Mouse (Mus musculus) lung, embryonic 14.5 days (tissue): ENCODE results near the gene Lmod3. TPM values are rescaled to one million over a fixed set of nuclear protein-coding genes. Genes with fewer than 3 reads are reported as not detected.
A peak's percentile ranks its signal among the peaks of the same experiment; 100 is the strongest.

ENCODE experiments used
- ATAC-seq: fragments of 200-750 bp; cut with Nextera tagmentation; 2 replicates; pipeline ENCODE4 v1.8.0; 2017; ENCODE audit warnings: mild to moderate bottlenecking, moderate TSS enrichment, moderate library complexity; ENCODE audit not compliant: insufficient read depth
- DNase-seq: peaks from one replicate; pipeline ENCODE4 v3.0.0-alpha.2; 2015
- H3K27ac ChIP-seq: fragments of 300-500 bp; sonication (generic); 2 replicates; pipeline ENCODE4 v1.5.1; 2014; ENCODE audit warnings: low read depth, mild to moderate bottlenecking, moderate library complexity
- H3K27me3 ChIP-seq: fragments of 300-500 bp; sonication (generic); 2 replicates; pipeline ENCODE4 v1.6.1; 2014; ENCODE audit warnings: low read length, control low read depth; ENCODE audit not compliant: insufficient read depth
- H3K36me3 ChIP-seq: fragments of 300-500 bp; sonication (generic); 2 replicates; pipeline ENCODE4 v1.6.1; 2014; ENCODE audit warnings: control low read depth; ENCODE audit not compliant: insufficient read depth
- H3K4me1 ChIP-seq: fragments of 300-500 bp; sonication (generic); 2 replicates; pipeline ENCODE4 v1.6.1; 2014; ENCODE audit warnings: antibody characterized with exemption, control low read depth; ENCODE audit not compliant: insufficient read depth
- H3K4me2 ChIP-seq: fragments of 300-500 bp; sonication (generic); 2 replicates; pipeline ENCODE4 v1.6.1; 2014; ENCODE audit warnings: mild to moderate bottlenecking
- H3K4me3 ChIP-seq: fragments of 300-500 bp; sonication (generic); 2 replicates; pipeline ENCODE4 v1.5.1; 2014; ENCODE audit warnings: low read depth, low read length
- H3K9ac ChIP-seq: fragments of 300-500 bp; sonication (generic); 2 replicates; pipeline ENCODE4 v1.6.1; 2014
- H3K9me3 ChIP-seq: fragments of 300-500 bp; sonication (generic); 2 replicates; pipeline ENCODE4 v1.6.1; 2016; ENCODE audit warnings: low read depth, low read length, control low read depth
- CTCF ChIP-seq: IDR thresholded peaks from 2 replicates; pipeline ENCODE4 v1.5.1; 2016; ENCODE audit warnings: antibody characterized with exemption, low read depth
- WGBS: fragments of 180-500 bp; shearing (Covaris S2); extraction: QIAGEN DNeasy Blood & Tissue Kit; methylation state at CpG from one replicate; pipeline ENCODE4 v1.1.7; 2014; 5-methylcytosine and 5-hydroxymethylcytosine counted together
- polyA plus RNA-seq: library from polyadenylated mRNA; unstranded; fragments of >200 nt; fragmentation: Nextera tagmentation; extraction: Ambion mirVana; gene quantifications from 2 replicates; pipeline ENCODE4 v1.2.1, GENCODE M21; 2014

The Lmod3 gene
- polyA plus RNA-seq, 1 experiment from 2014 or later = 0.11 TPM

DNA sequence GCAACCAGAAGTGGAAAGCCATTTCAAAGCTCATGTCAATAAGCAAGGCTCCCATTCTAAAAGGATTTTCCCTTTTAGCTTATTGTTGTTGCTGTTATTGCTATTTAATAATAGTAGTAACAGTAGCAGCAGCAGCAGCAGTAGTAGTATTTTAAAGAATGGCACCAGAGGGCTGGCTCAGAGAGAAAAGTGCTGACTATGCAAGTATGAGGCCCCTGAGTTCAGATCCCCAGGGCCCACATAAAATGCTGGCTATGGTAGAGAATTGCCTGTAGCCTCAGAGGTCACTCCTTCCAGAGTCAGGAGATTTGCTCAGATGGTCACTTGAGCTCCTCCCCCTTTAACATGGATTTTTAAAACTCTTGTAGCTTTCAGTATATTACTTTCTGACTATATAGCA is 7.4 kb downstream of the Lmod3 start:
- no peak overlapping the region for H3K4me2 ChIP-seq

DNA sequence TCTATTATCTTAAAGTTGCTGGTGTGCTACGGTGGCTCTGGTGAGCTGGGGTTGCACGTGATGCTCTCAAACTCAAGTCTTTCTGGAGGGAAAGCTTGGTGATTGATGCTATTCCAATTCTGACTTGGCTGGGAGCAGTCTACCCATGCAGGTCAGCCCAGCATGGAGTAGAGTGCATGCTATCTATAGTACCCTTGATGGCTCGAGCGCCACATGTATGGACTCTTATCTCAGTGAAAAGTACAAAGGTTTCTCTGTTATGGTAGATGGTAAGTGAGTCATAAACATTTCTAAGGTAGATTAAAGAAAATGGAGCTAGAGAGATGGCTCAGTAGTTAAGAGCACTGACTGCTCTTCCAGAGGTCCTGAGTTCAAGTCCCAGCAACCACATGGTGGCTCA is 10.0 kb downstream of the Lmod3 start:
- no peaks in the 10 kb centered on the region; the same call in 1 of the 2 replicates for H3K9me3 ChIP-seq
- WGBS = 74% methylated on average over 4 of the region's 4 CpGs

More for the DNA sequence above, 7.4 kb downstream of the Lmod3 start:
- H3K4me1 ChIP-seq = no peaks in the 10 kb centered on the region
- no peaks in the 10 kb centered on the region for H3K9me3 ChIP-seq
- H3K27ac ChIP-seq = no peak overlapping the region
- no peaks in the 10 kb centered on the region for H3K27me3 ChIP-seq
- H3K4me3 ChIP-seq = no peak overlapping the region
- no peak for ATAC-seq
- DNase-seq = no peak
- no peaks in the 10 kb centered on the region for H3K36me3 ChIP-seq
- TF ChIP-seq CTCF = no peak
- no peak overlapping the region for H3K9ac ChIP-seq

DNA sequence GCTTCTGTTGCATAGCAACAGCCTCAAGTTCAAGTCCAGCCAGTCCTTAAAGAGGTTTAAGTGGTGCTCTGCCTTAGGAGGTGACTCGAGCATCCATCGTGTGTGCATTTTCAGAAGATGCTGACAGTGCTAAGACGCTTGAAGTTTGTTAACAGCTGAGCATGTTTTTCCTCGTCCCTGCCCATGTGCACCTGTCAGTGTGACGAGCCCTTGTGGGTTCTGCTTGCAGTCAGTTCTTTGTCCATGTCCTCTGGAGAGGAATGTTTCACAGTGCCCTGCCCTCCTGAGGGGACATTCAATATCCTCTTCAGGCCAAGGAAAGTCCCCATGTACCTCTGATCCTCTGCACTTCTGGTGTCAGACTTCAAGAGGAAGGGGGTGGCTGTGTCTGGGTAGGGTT is 12.5 kb downstream of the Lmod3 start:
- no peaks in the 10 kb centered on the region for H3K27me3 ChIP-seq
- H3K4me2 ChIP-seq = no peak overlapping the region
- no peak for TF ChIP-seq CTCF
- H3K4me1 ChIP-seq = no peaks in the 10 kb centered on the region
- ATAC-seq = no peak
- WGBS = 71% methylated on average over 5 of the region's 5 CpGs
- no peak for DNase-seq
- no peak overlapping the region for H3K4me3 ChIP-seq
- H3K27ac ChIP-seq = no peak overlapping the region
- H3K9ac ChIP-seq = no peak overlapping the region
- H3K9me3 ChIP-seq = no peaks in the 10 kb centered on the region; the same call in 1 of the 2 replicates
- no peaks in the 10 kb centered on the region for H3K36me3 ChIP-seq

More for the DNA sequence above, 10.0 kb downstream of the Lmod3 start:
- ATAC-seq = no peak
- Histone ChIP-seq H3K9ac (no peak overlapping the region), H3K4me3 (no peak overlapping the region), H3K4me1 (no peaks in the 10 kb centered on the region), H3K27me3 (no peaks in the 10 kb centered on the region), H3K4me2 (no peak overlapping the region), H3K27ac (no peak overlapping the region), H3K36me3 (no peaks in the 10 kb centered on the region)
- no peak for DNase-seq
- no peak for TF ChIP-seq CTCF

DNA sequence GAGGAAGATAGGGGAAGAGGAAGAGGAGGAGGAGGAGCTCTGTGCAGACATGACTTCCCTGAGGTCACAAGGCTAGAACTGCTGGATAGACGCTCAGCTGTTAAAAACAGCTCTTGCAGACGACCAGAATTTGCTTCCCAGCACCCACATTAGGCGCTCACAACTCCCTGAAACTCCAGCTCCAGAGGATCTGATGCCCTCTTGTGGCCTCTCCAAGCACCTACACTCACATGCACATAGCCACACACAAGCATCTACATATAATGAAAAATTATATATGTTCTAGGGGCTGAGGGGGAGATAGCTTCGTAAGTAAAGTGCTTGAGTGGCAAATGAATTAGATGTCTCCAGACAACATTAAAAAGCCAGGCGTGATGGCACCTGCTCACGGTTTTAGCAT is 13.2 kb downstream of the Lmod3 start:
- no peak for DNase-seq
- Histone ChIP-seq H3K36me3 (no peaks in the 10 kb centered on the region), H3K4me3 (no peak overlapping the region), H3K4me1 (no peaks in the 10 kb centered on the region), H3K9ac (no peak overlapping the region), H3K27me3 (no peaks in the 10 kb centered on the region), H3K27ac (no peak overlapping the region), H3K4me2 (no peak overlapping the region), H3K9me3 (no peaks in the 10 kb centered on the region; the same call in 1 of the 2 replicates)
- 89% methylated on average over 6 of the region's 6 CpGs for WGBS
- peak; percentile 23; the same call in 1 of the 2 replicates for TF ChIP-seq CTCF
- ATAC-seq = no peak

DNA sequence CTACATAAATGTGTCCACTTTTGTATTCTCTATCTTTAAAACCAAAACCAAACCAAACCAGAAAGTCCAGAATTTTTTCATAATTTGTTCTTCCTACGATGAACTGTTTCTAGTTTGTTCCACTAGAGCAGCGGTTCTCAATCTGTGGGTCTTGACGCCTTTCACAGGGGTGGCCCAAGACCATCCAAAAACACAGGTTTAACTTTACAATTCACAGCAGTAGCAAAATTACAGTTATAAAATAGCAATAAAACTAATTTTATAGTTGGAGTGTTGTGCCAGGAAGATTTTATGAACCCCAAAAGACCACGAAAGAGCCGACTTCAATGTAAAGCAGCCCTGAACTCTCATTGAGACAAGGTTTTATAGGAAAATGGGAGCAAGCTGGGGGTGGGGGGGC is 16.5 kb downstream of the Lmod3 start:
- TF ChIP-seq CTCF = no peak

DNA sequence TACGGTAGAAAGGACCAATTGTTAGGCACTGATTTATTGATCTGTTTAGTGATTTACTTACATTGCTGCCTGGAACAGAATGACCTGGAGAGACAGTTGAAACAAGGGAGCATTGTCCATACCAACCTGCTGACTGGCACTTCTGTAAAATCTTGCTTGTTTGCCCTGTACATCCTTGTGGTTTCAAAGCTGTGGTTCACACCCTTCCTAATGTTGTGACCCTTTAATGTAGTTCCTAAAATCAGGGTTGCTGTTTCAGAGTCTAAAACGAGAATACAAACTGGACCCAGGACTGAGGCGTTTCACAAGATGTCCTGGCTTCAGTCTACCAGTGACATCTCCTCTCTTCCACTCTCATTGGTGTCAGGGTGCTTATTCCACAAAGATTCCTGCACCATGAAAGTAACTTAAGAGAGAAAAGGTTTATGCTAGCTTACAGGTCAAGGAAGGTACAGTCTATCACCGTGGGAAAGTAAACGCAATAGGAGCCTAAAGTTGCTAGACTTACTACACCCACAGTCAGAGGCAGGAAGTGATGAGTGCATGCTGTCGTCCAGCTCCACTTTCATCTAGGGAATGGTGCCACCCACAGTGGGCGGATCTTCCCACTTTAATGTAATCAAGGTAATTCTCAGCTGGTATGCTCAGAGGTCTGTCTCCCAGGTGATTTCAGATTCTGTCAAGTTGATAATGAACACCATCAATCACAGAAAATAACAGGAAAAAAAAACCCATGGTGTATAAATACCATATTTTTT is 17.5 kb downstream of the Lmod3 start:
- Histone ChIP-seq H3K36me3 (peaks cover 12% of the 10 kb centered on the region; the same call in 1 of the 2 replicates), H3K9ac (no peak overlapping the region), H3K27me3 (no peaks in the 10 kb centered on the region), H3K4me3 (no peak overlapping the region), H3K4me2 (no peak overlapping the region), H3K4me1 (no peaks in the 10 kb centered on the region), H3K9me3 (no peaks in the 10 kb centered on the region; the same call in 1 of the 2 replicates), H3K27ac (no peak overlapping the region)
- TF ChIP-seq CTCF = no peak
- ATAC-seq (no peak), DNase-seq (no peak)
- 75% methylated on average over 7 of the region's 7 CpGs for WGBS

More for the DNA sequence above, 16.5 kb downstream of the Lmod3 start:
- no peak for DNase-seq
- peaks cover 10% of the 10 kb centered on the region; the same call in 1 of the 2 replicates for H3K36me3 ChIP-seq
- H3K4me1 ChIP-seq = no peaks in the 10 kb centered on the region
- H3K9ac ChIP-seq = no peak overlapping the region
- ATAC-seq = no peak
- H3K27ac ChIP-seq = no peak overlapping the region
- H3K27me3 ChIP-seq = no peaks in the 10 kb centered on the region
- no peak overlapping the region for H3K4me2 ChIP-seq
- 92% methylated on average over 5 of the region's 5 CpGs for WGBS
- no peak overlapping the region for H3K4me3 ChIP-seq
- no peaks in the 10 kb centered on the region; the same call in 1 of the 2 replicates for H3K9me3 ChIP-seq

DNA sequence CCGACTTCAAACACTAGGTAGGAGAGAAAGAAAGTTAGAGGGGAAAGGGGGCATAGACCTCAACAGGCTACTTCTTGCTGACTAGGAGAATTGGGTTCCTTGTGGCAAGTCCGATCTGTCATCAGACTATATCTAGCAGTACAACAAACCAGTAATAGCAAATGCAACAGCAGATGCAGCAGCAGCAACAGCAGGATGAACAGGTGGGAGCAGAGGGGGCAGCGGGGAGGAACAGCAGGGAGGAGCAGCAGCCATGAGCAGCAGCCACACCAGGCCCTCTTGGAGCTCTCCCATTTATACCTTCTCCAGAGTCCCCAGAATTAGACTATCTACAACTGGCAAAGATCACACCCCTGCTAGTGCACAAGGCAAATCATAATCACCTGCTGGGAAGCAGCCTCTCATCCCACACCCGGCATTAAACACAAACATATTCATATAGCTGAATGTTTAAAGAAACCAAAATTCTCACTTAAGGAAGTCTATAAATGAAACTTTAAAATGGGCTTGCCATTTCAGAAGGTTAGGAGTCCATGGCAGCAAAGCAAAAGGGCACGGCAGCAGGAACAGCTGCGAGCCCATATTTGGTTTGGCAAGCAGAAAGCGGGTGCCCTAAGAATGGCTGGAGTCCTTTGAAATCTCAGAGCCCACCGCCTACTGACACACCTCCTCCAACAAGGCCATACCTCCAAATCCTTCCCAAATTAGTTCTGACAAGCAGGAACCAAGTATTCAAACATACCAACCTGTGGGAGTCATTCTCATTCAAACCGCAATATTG is 25.3 kb downstream of the Lmod3 start:
- Histone ChIP-seq H3K36me3 (peaks cover 14% of the 10 kb centered on the region; the same call in 1 of the 2 replicates), H3K4me1 (no peaks in the 10 kb centered on the region), H3K9me3 (no peaks in the 10 kb centered on the region), H3K4me2 (no peak overlapping the region), H3K27ac (no peak overlapping the region), H3K9ac (no peak overlapping the region), H3K27me3 (no peaks in the 10 kb centered on the region), H3K4me3 (no peak overlapping the region)
- 93% methylated on average over 9 of the region's 9 CpGs for WGBS
- no peak for TF ChIP-seq CTCF
- ATAC-seq (no peak), DNase-seq (no peak)
